Mouse (Mus musculus): ENCODE results near the gene Pxk. TPM values are rescaled to one million over a fixed set of nuclear protein-coding genes. Genes with fewer than 3 reads are reported as not detected.
A peak's percentile ranks its signal among the peaks of the same experiment; 100 is the strongest.
"Not testable (repeated sequence)": the region's sequence is repeated elsewhere in the genome, so short reads cannot be mapped to it uniquely, and the experiment has no call there.

Gene Pxk
- total RNA-seq, 1 experiment from 2014 or later = 52.8 TPM

- DNase-seq = no peak
Observed at GRCm38 (mm10) chr14:8146611-8147223, 48.7 kb downstream of the Pxk start.

GRCm38 (mm10) chr14:8148842-8149241, 50.8 kb downstream of the Pxk start:
- DNase-seq = no peak

GRCm38 (mm10) chr14:8151757-8152156, 53.7 kb downstream of the Pxk start:
- DNase-seq = no peak

- DNase-seq = no peak
Observed at GRCm38 (mm10) chr14:8154072-8154471, 56.1 kb downstream of the Pxk start.

- DNase-seq = no peak
Observed at GRCm38 (mm10) chr14:8156947-8157346, 58.9 kb downstream of the Pxk start.

- no peak for DNase-seq
Observed at GRCm38 (mm10) chr14:8158721-8159120, 60.7 kb downstream of the Pxk start.

GRCm38 (mm10) chr14:8159141-8159540, 61.1 kb downstream of the Pxk start:
- no peak for DNase-seq

GRCm38 (mm10) chr14:8161777-8162176, 63.8 kb downstream of the Pxk start:
- peak; percentile 32 for DNase-seq

- DNase-seq = no peak
Observed at GRCm38 (mm10) chr14:8164463-8164862, 66.5 kb downstream of the Pxk start.

- peak; percentile 99 for DNase-seq
Observed at GRCm38 (mm10) chr14:8172507-8173410, 74.7 kb downstream of the Pxk start, which contains the start of gene Pdhb. Pdhb (minus strand) TSS chr14:8173025.

GRCm38 (mm10) chr14:8173542-8174250, 75.7 kb downstream of the Pxk start:
- DNase-seq = not testable (repeated sequence)

GRCm38 (mm10) chr14:8174634-8175033, 76.6 kb downstream of the Pxk start:
- no peak for DNase-seq

GRCm38 (mm10) chr14:8176251-8176650, 78.2 kb downstream of the Pxk start:
- peak; percentile 37 for DNase-seq

- DNase-seq = no peak
Observed at GRCm38 (mm10) chr14:8180371-8181035, 82.5 kb downstream of the Pxk start.

GRCm38 (mm10) chr14:8183330-8183729, 85.3 kb downstream of the Pxk start:
- DNase-seq = no peak

GRCm38 (mm10) chr14:8186278-8187045, 88.5 kb downstream of the Pxk start:
- peak; percentile 23 for DNase-seq

GRCm38 (mm10) chr14:8190556-8190955, 92.5 kb downstream of the Pxk start:
- DNase-seq = no peak

- no peak for DNase-seq
Observed at GRCm38 (mm10) chr14:8191331-8191965, 93.4 kb downstream of the Pxk start.

GRCm38 (mm10) chr14:8192727-8193126, 94.7 kb downstream of the Pxk start:
- DNase-seq = no peak

GRCm38 (mm10) chr14:8200769-8201168, 102.8 kb downstream of the Pxk start:
- DNase-seq = no peak

- no peak for DNase-seq
Observed at GRCm38 (mm10) chr14:8201715-8202114, 103.7 kb downstream of the Pxk start.

All from adrenal gland, postnatal 25 days (tissue).